Mouse (Mus musculus): Measurements from ENCODE around the gene Helz. TPM values are rescaled to one million over a fixed set of nuclear protein-coding genes. Genes with fewer than 3 reads are reported as not detected.
"Not testable (repeated sequence)": the region's sequence is repeated elsewhere in the genome, so short reads cannot be mapped to it uniquely, and the experiment has no call there.

Gene Helz
- total RNA-seq, 2 experiments from 2014 or later, result 40.7 to 43.6 TPM

- intact Hi-C loops (cut with DNase I), result no loop called here
- DNase-seq (ENCODE audit: low spot score in 2 of 2), result peak in 1 of 2 experiments; percentile 29
These were observed 1.8 kb upstream of the Helz start for GRCm38 (mm10) chr11:107545747-107546476.

- intact Hi-C loops (cut with DNase I), result no loop called here
- no peak for DNase-seq (ENCODE audit: low spot score in 2 of 2)
These were observed 946 bp upstream of the Helz start for GRCm38 (mm10) chr11:107546667-107547301.

- intact Hi-C loops (cut with DNase I), result no loop called here
- peak in 1 of 2 experiments; percentile 17 for DNase-seq (ENCODE audit: low spot score in 2 of 2)
These were observed 660 bp downstream of the Helz start for GRCm38 (mm10) chr11:107548204-107548975.

GRCm38 (mm10) chr11:107559874-107560273 is 12.1 kb downstream of the Helz start:
- intact Hi-C loops (cut with DNase I), result no loop called here
- no peak for DNase-seq (ENCODE audit: low spot score in 2 of 2)

- intact Hi-C loops (cut with DNase I), result no loop called here
- no peak for DNase-seq (ENCODE audit: low spot score in 2 of 2)
These were observed 19.7 kb downstream of the Helz start for GRCm38 (mm10) chr11:107567431-107567830.

- DNase-seq (ENCODE audit: low spot score in 2 of 2), result no peak
- intact Hi-C loops (cut with DNase I), result no loop called here
These were observed 20.8 kb downstream of the Helz start for GRCm38 (mm10) chr11:107568466-107568995.

GRCm38 (mm10) chr11:107570891-107571290 is 23.2 kb downstream of the Helz start:
- intact Hi-C loops (cut with DNase I); DNase-seq (ENCODE audit: low spot score in 2 of 2): not testable (repeated sequence)

GRCm38 (mm10) chr11:107571318-107571717 is 23.6 kb downstream of the Helz start:
- no peak for DNase-seq (ENCODE audit: low spot score in 2 of 2)
- intact Hi-C loops (cut with DNase I), result no loop called here

- no peak for DNase-seq (ENCODE audit: low spot score in 2 of 2)
- intact Hi-C loops (cut with DNase I), result no loop called here
These were observed 24.8 kb downstream of the Helz start for GRCm38 (mm10) chr11:107572551-107572950.

GRCm38 (mm10) chr11:107573061-107573692 is 25.4 kb downstream of the Helz start:
- intact Hi-C loops (cut with DNase I), result no loop called here
- no peak for DNase-seq (ENCODE audit: low spot score in 2 of 2)

GRCm38 (mm10) chr11:107573847-107574246 is 26.1 kb downstream of the Helz start:
- no peak for DNase-seq (ENCODE audit: low spot score in 2 of 2)
- intact Hi-C loops (cut with DNase I), result no loop called here

- intact Hi-C loops (cut with DNase I), result no loop called here
- DNase-seq (ENCODE audit: low spot score in 2 of 2), result no peak
These were observed 27.3 kb downstream of the Helz start for GRCm38 (mm10) chr11:107574811-107575705.

GRCm38 (mm10) chr11:107576186-107576585 is 28.5 kb downstream of the Helz start:
- DNase-seq (ENCODE audit: low spot score in 2 of 2), result no peak
- intact Hi-C loops (cut with DNase I), result no loop called here

GRCm38 (mm10) chr11:107577400-107577799 is 29.7 kb downstream of the Helz start:
- no peak for DNase-seq (ENCODE audit: low spot score in 2 of 2)
- intact Hi-C loops (cut with DNase I), result no loop called here

GRCm38 (mm10) chr11:107578226-107578625 is 30.5 kb downstream of the Helz start:
- intact Hi-C loops (cut with DNase I), result no loop called here
- no peak for DNase-seq (ENCODE audit: low spot score in 2 of 2)

- no peak for DNase-seq (ENCODE audit: low spot score in 2 of 2)
- intact Hi-C loops (cut with DNase I), result no loop called here
These were observed 33.1 kb downstream of the Helz start for GRCm38 (mm10) chr11:107580786-107581185.

- DNase-seq (ENCODE audit: low spot score in 2 of 2), result peak in 1 of 2 experiments; percentile 13
- intact Hi-C loops (cut with DNase I), result no loop called here
These were observed 37.1 kb downstream of the Helz start for GRCm38 (mm10) chr11:107584660-107585451.

- intact Hi-C loops (cut with DNase I); DNase-seq (ENCODE audit: low spot score in 2 of 2): not testable (repeated sequence)
These were observed 38.4 kb downstream of the Helz start for GRCm38 (mm10) chr11:107586129-107586528.

All from left cerebral cortex, postnatal 14 days (tissue).